Mouse (Mus musculus) limb, embryonic 10.5 days (tissue): ENCODE measurements around the gene Hcn3. TPM values are rescaled to one million over a fixed set of nuclear protein-coding genes. Genes with fewer than 3 reads are reported as not detected.

ENCODE experiments used
- DNase-seq: peaks from one replicate; pipeline ENCODE4 v3.0.0-alpha.2; 2017; ENCODE audit warnings: low spot score
- H3K27ac ChIP-seq: fragments of 300-500 bp; sonication (generic); 2 replicates; pipeline ENCODE4 v1.5.1; 2016; ENCODE audit warnings: mild to moderate bottlenecking
- H3K27me3 ChIP-seq: fragments of 300-500 bp; sonication (generic); 2 replicates; pipeline ENCODE4 v1.6.1; 2016; ENCODE audit warnings: low read depth, mild to moderate bottlenecking; ENCODE audit not compliant: poor library complexity, severe bottlenecking
- H3K36me3 ChIP-seq: fragments of 300-500 bp; sonication (generic); 2 replicates; pipeline ENCODE4 v1.6.1; 2016; ENCODE audit warnings: mild to moderate bottlenecking, moderate library complexity
- H3K4me1 ChIP-seq: fragments of 300-500 bp; sonication (generic); 2 replicates; pipeline ENCODE4 v1.6.1; 2016
- H3K4me3 ChIP-seq: fragments of 300-500 bp; sonication (generic); 2 replicates; pipeline ENCODE4 v1.5.1; 2016; ENCODE audit warnings: mild to moderate bottlenecking, moderate library complexity
- H3K9me3 ChIP-seq: fragments of 300-500 bp; sonication (generic); replicated peaks from 2 replicates; pipeline ENCODE4 v1.6.1; 2016; ENCODE audit warnings: mild to moderate bottlenecking
- WGBS: fragments of 180-500 bp; shearing (Covaris S2); methylation state at CpG from one replicate; pipeline ENCODE4 v1.1.7; 2016; 5-methylcytosine and 5-hydroxymethylcytosine counted together
- polyA plus RNA-seq: library from polyadenylated mRNA; unstranded; fragments of >200 nt; fragmentation: Nextera tagmentation; extraction: Ambion mirVana; gene quantifications from 2 replicates; pipeline ENCODE4 v1.2.1, GENCODE M21; 2016

Hcn3 gene
- 1.3 and 1.6 TPM in 2 replicates for polyA plus RNA-seq

- Histone ChIP-seq H3K27ac (0 out of 2 replicates have a peak within 1 kb of the TSS, but pooled peaks have one; percentile 47), H3K27me3 (peaks cover 35% of the 10 kb centered on the region), H3K9me3 (no peaks in the 10 kb centered on the region), H3K36me3 (peaks cover 3% of the 10 kb centered on the region; the same call in 1 of the 2 replicates), H3K4me1 (peaks cover 21% of the 10 kb centered on the region), H3K4me3 (peak within 1 kb of the TSS; percentile 67)
- DNase-seq = peak; percentile 84
- under 1% methylated on average over 66 of the region's 66 CpGs for WGBS
These were observed at the start of gene Hcn3 for GRCm38 (mm10) chr3:89159616-89160344. Hcn3 (minus strand) TSS chr3:89160196.

GRCm38 (mm10) chr3:89209731-89210130 lies 49.7 kb upstream of the Hcn3 start:
- Histone ChIP-seq H3K36me3 (peaks cover 75% of the 10 kb centered on the region), H3K9me3 (no peaks in the 10 kb centered on the region), H3K4me1 (peaks cover 16% of the 10 kb centered on the region), H3K27ac (no peak overlapping the region), H3K27me3 (no peaks in the 10 kb centered on the region), H3K4me3 (no peak overlapping the region)
- 94% methylated on average over 7 of the region's 7 CpGs for WGBS
- DNase-seq = no peak

- Histone ChIP-seq H3K9me3 (no peaks in the 10 kb centered on the region), H3K36me3 (peaks cover 84% of the 10 kb centered on the region), H3K27me3 (no peaks in the 10 kb centered on the region), H3K27ac (no peak overlapping the region), H3K4me1 (peaks cover 10% of the 10 kb centered on the region), H3K4me3 (no peak overlapping the region)
- no peak for DNase-seq
- WGBS = 92% methylated on average over 6 of the region's 6 CpGs
These were observed 48.7 kb upstream of the Hcn3 start for GRCm38 (mm10) chr3:89208736-89209135.

DNA sequence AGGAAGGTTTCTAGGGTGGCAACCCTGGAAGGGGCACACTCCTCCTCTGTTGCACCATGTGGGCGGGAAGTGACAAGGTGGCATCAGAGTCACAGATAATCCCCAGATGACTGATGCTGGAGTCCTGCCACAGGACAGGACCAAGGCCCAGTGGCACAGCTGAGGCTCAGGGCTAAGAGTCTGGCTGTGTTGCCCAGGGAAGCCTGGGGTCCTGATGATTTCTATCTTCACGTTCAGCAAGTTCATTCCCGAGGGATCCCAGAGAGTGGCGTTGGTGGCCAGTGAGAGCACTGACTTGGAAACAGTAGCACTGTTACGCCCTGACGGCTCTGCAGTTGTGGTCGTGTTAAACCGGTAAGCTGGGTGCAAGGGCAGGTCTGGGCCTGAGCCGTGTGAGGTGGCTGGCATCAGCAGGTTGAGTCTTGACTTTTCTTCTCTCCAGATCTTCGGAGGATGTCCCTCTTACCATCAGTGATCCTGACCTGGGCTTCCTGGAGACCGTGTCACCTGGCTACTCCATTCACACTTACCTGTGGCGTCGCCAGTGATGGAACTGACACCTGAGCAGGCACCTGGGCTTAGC lies 48.2 kb upstream of the Hcn3 start:
- no peak for DNase-seq
- peaks cover 12% of the 10 kb centered on the region for H3K4me1 ChIP-seq
- H3K36me3 ChIP-seq = peaks cover 84% of the 10 kb centered on the region
- no peaks in the 10 kb centered on the region for H3K9me3 ChIP-seq
- H3K4me3 ChIP-seq = no peak overlapping the region
- WGBS = 93% methylated on average over 13 of the region's 13 CpGs
- H3K27ac ChIP-seq = no peak overlapping the region
- H3K27me3 ChIP-seq = no peaks in the 10 kb centered on the region

DNA sequence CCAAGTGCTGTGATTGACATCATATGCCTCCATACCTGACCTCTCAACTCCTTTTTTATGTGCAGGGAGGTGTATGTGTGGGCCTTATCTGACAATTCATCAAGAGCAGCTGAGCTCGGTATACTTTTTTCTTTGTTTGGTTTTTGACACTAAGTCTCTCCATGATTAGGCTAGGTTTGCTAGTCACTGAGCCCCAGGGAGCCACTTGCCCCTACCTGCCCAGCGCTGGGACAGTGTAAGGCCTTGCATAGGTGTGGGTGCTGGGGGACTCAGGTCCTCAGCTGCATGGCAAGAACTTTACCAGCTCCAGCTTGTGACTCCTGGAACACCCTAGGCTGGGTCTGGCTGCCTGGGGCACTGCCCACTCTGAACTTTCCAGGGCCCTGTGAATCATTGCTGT lies 46.7 kb upstream of the Hcn3 start:
- Histone ChIP-seq H3K36me3 (peaks cover 76% of the 10 kb centered on the region), H3K4me1 (peaks cover 6% of the 10 kb centered on the region), H3K27ac (no peak overlapping the region), H3K9me3 (no peaks in the 10 kb centered on the region), H3K27me3 (no peaks in the 10 kb centered on the region), H3K4me3 (no peak overlapping the region)
- no peak for DNase-seq
- WGBS = 94% methylated on average over 2 of the region's 2 CpGs

DNA sequence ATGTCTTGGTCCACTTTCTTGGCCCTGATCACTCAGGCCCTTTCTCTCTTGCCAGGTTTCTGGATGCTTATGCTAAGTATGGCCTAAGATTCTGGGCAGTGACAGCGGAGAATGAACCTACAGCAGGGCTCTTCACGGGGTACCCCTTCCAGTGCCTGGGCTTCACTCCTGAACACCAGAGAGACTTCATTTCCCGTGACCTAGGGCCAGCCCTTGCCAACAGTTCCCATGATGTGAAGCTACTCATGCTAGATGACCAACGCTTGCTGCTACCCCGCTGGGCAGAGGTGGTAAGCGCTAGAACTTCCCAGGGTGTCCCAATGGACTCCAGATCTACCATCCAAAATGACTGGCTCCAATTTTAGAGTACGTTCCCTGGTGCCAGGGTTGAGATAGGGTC lies 46.1 kb upstream of the Hcn3 start:
- WGBS = 92% methylated on average over 7 of the region's 7 CpGs
- no peak for DNase-seq
- H3K4me3 ChIP-seq = no peak overlapping the region
- no peaks in the 10 kb centered on the region for H3K27me3 ChIP-seq
- H3K36me3 ChIP-seq = peaks cover 72% of the 10 kb centered on the region
- H3K9me3 ChIP-seq = no peaks in the 10 kb centered on the region
- H3K27ac ChIP-seq = no peak overlapping the region
- peaks cover 6% of the 10 kb centered on the region for H3K4me1 ChIP-seq

- H3K36me3 ChIP-seq = peaks cover 42% of the 10 kb centered on the region
- peak overlapping the region; percentile 73; the same call in 1 of the 2 replicates for H3K27ac ChIP-seq
- H3K4me3 ChIP-seq = peak overlapping the region; percentile 63
- peaks cover 6% of the 10 kb centered on the region for H3K4me1 ChIP-seq
- 41% methylated on average over 5 of the region's 5 CpGs for WGBS
- no peak for DNase-seq
- H3K9me3 ChIP-seq = no peaks in the 10 kb centered on the region
- H3K27me3 ChIP-seq = no peaks in the 10 kb centered on the region
These were observed 43.1 kb upstream of the Hcn3 start for GRCm38 (mm10) chr3:89203142-89203514.

- WGBS = 29% methylated on average over 13 of the region's 13 CpGs
- peaks cover 36% of the 10 kb centered on the region for H3K36me3 ChIP-seq
- peaks cover 6% of the 10 kb centered on the region for H3K4me1 ChIP-seq
- H3K9me3 ChIP-seq = no peaks in the 10 kb centered on the region
- H3K27me3 ChIP-seq = no peaks in the 10 kb centered on the region
- DNase-seq = peak; percentile 91
- peak within 1 kb of the TSS; percentile 63 for H3K4me3 ChIP-seq
- peak within 1 kb of the TSS; percentile 73; the same call in 1 of the 2 replicates for H3K27ac ChIP-seq
These were observed 42.5 kb upstream of the Hcn3 start, which contains the start of gene Gba for GRCm38 (mm10) chr3:89202253-89203141. Gba (plus strand) TSS chr3:89202928.

GRCm38 (mm10) chr3:89199839-89200238 lies 39.8 kb upstream of the Hcn3 start:
- no peak overlapping the region for H3K4me3 ChIP-seq
- peaks cover 21% of the 10 kb centered on the region for H3K4me1 ChIP-seq
- H3K27ac ChIP-seq = no peak overlapping the region
- no peak for DNase-seq
- peaks cover 11% of the 10 kb centered on the region for H3K36me3 ChIP-seq
- no peaks in the 10 kb centered on the region for H3K27me3 ChIP-seq
- 86% methylated on average over 3 of the region's 3 CpGs for WGBS
- H3K9me3 ChIP-seq = no peaks in the 10 kb centered on the region

GRCm38 (mm10) chr3:89195979-89196877 lies 36.2 kb upstream of the Hcn3 start:
- Histone ChIP-seq H3K4me1 (peaks cover 16% of the 10 kb centered on the region), H3K36me3 (no peaks in the 10 kb centered on the region), H3K27ac (peak overlapping the region; percentile 89), H3K4me3 (peak overlapping the region; percentile 54), H3K27me3 (no peaks in the 10 kb centered on the region), H3K9me3 (no peaks in the 10 kb centered on the region)
- WGBS = 11% methylated on average over 33 of the region's 33 CpGs
- DNase-seq = peak; percentile 96

DNA sequence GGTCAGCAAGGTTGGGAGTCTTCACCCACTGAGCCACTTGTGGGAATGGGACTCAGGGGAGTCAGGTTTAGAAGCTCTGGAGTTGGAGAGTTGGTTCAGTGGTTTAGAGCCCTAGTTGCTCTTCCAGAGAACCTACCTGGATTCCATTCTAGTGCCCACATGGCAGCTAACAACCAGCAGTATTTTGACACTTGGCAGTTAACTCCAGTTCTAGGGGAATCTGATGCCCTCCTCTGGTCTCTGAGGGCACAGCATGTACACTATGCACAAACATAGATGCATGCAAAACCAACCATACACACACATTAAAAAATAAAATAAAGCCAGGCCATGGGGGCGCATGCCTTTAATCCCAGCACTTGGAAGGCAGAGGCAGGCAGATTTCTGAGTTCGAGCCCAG lies 33.9 kb upstream of the Hcn3 start:
- Histone ChIP-seq H3K27me3 (no peaks in the 10 kb centered on the region), H3K27ac (no peak overlapping the region), H3K4me3 (no peak overlapping the region), H3K36me3 (peaks cover under 1% of the 10 kb centered on the region), H3K9me3 (no peaks in the 10 kb centered on the region), H3K4me1 (peaks cover 16% of the 10 kb centered on the region)
- DNase-seq = no peak
- 86% methylated on average over 2 of the region's 2 CpGs for WGBS

DNA sequence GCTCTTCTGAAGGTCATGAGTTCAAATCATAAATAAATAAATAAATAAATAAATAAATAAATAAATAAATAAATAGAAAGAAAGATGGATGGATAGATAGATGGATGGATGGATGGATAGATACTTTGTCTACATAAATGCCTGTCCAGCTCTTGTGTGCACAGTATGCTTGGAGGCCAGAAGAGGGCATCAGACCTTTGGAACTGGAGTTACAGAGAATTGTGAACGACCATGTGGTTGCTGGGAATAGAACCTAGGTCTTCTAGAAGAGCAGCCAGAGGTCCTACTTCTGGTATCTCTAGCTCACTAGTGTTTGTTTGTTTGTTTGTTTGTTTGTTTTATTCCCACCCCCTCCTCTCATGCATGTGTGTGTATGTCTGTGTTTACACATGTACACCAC lies 33.4 kb upstream of the Hcn3 start:
- no peak overlapping the region for H3K4me3 ChIP-seq
- H3K9me3 ChIP-seq = no peaks in the 10 kb centered on the region
- 72% methylated on average over 1 of the region's 1 CpGs for WGBS
- no peak overlapping the region for H3K27ac ChIP-seq
- no peaks in the 10 kb centered on the region for H3K27me3 ChIP-seq
- no peak for DNase-seq
- H3K4me1 ChIP-seq = peaks cover 16% of the 10 kb centered on the region
- peaks cover 6% of the 10 kb centered on the region for H3K36me3 ChIP-seq
